Mouse (Mus musculus) cerebellum, postnatal 25 days (tissue): ENCODE data around the gene Mob3c.

ENCODE experiments used
- DNase-seq, 2 experiments: peaks; one replicate each; pipeline ENCODE4 v3.0.0; 2021; ENCODE audit warnings: mixed read lengths in 2 of 2

Mob3c gene

DNA sequence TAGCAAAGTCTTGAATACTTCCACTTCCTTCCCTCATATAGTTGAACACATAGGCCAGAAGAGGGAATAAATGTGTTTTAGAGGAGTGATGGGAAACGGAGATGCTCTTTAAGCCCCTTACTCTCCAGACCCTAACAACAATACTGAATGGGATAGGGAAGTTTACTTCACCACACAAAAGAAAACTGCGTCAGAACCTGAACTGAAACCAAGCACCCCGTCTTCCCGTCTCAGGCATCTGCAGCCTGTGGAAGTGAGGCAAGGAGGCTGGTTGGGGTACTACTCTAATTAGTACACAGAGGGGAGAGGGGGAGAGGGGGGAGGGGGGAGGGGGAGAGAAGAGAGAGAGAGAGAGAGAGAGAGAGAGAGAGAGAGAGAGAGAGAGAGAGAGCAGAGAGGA lies 10.3 kb downstream of the Mob3c start:
- DNase-seq = no peak

DNA sequence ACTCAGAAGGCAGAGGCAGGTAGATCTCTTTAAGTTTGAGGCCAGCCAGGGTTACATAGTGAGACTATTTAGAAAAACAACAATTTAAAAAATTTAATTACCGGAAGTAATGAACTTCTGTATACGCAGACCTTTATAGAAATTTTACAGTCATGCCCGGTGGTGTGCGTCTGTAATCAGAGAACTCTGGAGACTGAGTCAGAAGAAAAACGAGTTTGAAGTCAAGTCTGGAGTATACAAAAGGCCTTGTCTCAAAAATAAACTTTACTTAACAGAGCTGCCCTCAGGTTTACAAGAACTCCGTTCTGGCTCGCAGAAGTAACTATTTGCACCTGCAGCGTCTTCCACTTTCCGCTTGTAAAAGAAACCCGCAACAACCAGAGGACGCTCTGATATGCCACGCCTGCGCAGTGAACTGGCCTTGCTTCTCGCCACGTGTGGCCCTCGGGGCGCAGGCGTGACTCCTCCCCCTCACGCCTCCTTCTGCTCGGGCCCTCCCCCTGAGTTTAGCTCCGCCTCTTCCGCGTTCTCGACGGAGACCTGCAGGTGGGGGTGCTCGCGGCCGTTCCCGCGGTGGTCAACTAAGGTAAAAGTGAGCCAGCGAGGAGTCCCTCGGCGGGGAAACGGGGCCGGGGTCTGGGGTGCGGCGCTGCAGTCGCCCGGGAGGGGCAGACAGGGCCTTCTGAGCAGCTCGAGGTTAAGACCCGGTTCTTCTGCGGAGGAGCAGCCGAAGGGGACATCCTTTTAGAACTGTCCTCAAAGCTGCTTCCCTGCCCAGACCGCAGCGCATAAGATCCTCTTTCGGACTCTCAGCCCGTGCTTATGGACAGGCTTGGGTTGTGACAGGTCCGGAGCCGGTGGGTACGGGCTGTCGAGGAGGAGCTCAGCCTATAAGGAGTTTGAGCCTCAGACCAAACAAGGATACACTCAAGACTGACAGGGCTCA lies 11.1 kb downstream of the Mob3c start, which contains the start of gene Mknk1:
Gene Mknk1, plus strand, starts transcription at position 503 of the 946 bp plus-strand sequence.
- peak; percentile 90 to 95 for DNase-seq

DNA sequence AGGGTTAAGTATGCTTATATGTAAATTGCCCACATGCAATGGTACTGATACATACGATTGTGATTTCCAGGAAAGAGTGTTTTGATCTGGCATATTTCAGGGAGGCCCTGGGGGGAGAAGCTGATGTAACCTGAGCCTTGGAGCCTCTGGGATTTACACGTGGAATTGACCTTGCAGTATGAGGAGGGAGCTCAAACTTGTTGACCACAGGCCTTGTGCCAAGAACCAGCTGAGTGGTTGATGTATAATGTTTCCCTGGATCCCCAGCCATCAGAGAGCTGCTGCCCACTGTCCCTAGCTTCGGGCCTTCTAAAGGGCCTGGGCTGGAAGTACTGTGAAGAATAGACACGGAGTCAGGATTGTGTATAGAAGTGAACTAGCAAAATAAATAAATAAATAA lies 12.1 kb downstream of the Mob3c start:
- peak in 1 of 2 experiments; percentile 14 for DNase-seq

DNA sequence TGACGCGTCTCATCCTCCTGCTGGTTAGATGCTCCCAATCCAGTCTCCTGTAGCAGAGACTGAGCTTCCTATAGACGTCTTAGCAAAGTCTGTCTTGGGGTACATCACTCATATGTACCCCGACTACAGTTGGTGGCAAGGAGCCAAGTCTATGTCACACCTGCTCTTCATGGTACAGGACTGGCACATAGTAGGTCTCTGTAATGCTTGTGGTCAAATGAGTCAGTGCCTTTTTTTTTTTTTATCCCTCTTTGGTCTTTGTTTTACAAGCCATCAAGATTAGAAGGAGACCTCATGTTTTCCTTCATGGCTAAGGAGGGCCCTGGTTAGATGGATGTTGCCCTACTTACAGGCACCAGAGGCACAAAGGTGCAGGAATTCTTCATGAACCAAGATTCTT lies 12.9 kb downstream of the Mob3c start:
- DNase-seq = no peak

DNA sequence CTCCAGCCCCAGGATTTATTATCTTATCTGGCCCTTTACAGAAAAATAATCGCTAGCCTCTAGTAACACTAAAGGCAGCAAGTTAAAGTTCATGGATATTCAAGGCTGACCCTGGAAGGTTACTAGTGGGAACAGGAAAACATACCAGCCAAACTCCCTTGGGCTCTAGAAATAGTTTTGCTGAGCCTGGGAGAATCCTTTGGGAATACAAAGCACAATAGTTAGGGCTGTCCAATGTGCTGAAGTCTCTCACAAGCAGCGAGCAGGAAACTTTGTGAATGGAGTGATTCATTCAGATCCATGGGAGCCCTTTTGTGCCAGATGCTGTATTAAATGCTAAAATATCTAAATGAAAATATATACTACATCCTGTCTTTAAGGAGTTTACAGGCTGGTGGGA lies 18.8 kb downstream of the Mob3c start:
- DNase-seq = no peak

DNA sequence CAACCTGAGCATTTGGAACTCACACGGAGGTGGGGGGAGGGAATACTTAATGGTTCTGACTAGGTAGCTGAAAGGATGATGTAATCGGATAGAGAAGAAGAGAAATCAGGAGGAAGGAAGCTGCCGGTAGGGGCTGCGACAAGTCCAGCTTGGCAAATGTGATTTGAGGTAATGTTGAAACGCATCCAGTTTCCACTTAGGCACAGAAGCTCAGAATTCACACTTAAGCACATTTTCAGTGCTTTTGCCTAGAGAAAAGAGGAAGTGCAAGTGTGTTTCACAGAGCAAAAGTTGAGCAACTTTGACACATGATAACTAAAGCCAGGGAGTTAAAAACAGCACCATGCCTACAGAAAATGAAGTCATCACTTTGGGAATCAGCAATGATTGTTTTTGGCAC lies 19.5 kb downstream of the Mob3c start:
- no peak for DNase-seq

DNA sequence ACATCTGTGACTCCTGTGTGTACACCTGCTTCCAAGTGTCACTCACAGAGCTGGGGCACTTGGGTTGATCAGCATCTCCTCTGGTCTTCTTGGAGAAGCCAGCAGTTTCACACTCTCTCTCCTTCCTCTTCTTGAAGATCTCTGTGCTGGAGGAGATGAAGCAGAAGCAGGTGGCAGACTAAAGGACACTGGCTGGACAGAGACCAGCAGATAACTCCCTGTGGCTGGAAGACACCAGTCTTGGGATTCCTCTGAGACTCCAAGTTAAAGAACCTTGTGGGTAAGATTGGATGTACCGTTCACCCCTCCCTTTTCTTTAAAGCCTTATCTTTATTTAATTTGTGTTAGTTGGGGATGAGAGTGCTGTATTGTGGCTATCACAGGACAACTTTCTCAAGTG lies 20.2 kb downstream of the Mob3c start:
- DNase-seq = no peak

DNA sequence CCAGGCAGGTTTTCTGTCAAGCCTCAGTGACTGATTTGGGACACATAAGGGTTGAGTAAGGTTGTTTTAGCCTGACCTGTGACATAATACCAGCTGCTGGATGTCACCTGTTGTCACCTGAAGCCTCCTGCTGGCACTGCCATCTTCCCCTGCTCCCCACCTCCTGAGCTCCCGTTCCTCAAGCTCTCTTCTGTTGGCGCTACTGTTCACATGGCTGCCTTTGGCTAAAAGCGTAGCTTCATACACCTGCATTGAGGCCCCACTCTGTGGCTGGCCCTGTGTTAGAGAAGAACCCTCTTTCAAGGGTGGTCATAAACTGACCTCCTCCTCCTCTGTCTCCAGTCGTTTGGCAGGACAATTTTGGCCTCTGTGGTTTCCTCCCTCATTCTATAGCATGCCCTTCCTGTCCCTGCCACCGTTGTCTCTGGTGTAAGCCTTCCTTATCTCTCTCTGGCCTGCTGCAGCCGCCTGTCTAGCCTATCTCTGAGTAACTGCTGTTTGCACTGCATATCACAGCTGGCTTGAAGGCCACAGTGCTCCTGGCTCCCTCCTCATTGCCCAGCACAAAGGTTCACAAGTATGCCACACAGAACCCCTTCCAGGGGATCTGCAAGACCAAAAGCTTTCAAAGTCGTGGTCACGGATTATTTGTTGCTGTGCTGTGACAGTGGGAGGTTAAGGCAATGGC lies 21.2 kb downstream of the Mob3c start:
- no peak for DNase-seq

DNA sequence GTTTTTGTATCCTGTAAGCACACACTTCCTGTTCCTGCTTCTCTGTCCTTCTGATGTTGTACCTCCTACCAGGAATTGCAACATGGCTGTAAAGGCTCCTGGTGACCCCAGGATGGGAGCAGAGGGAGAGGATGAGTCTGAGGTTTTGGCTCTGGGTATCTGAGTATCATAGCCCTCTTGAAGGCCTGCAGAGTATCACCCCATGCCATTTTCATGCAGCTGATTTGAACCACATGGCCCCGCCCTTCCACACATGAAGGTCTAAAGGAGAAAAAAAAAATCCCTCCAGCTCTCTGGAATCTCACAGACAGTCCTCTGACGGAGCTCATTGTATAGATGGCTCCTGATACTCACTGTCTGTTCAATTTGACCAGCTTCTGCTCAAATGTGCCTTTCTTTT lies 22.2 kb downstream of the Mob3c start:
- DNase-seq = no peak

DNA sequence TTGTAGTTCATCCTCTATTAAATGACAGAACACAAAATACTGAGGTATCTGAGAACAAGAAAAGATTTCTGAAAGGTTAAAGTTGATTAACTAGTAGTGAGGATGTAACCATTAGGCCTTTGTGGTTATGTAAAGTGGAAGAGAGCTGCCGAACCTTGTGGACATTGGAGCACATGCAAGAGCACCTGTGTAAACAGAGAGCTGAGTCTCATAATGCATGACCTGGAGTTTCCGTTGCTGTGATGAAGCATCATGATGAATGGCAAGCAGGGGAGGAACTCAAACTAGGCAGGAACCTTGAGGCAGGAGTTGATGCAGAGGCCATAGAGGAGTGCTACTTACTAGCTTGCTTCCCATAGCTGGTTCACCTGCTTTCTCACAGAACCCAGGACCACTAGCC lies 22.7 kb downstream of the Mob3c start:
- no peak for DNase-seq

DNA sequence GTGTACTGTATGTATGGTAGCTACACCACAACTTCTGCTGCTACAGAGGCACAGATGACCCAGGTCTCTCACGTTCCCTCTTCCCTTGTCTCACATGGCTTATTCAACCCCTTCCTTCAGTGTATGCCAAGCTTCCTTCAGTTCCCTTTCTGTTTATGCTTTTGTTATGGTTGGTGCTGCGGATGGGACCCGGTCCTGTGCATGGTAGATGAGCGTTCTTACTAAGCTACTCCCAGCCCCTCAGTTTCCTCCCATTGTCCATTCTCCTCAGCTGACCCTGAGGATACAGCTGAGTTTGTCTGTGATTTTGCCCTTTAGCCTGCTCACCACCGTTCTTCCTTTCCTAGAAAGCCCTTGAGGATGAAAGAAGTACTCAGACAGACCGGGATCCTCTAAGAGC lies 23.7 kb downstream of the Mob3c start:
- no peak for DNase-seq

DNA sequence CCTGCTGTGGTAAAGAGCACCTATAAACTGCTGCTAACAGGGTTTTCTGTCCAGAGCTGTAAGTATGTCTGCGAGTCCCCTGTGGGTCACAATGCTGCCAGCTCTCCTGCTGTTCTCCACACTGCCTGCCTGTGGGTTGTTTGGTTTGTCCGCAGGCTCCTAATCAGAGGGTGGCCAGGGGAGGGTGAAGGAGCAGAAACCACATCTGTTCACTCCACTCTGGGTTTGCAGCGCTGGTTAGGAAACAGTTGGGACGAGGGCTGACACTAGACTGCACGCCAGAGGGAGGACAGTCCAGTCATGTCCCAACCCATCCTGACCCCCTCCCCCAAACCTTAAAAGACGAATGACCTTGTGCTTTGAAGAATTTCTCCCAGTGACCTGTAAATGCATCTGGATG lies 27.2 kb downstream of the Mob3c start:
- no peak for DNase-seq

DNA sequence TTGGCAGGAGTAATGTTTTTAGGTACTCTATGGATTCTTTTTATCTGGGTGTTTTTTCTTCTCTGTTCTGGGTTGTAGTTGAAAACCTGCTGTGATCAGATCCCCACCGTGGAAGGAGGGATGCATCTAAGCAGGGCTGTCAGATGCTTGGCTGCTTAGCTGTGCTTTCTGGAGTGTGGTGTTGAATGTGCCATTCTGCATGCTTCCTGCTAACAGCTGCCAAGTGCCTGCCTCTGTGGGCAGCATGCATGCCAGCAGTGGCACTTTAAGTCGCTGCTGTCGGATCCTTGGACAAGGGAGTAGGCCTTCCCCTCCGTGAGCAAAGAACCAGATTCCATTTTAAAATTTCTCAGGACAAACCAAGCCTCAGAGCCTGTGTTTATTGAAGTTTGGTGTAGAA lies 27.7 kb downstream of the Mob3c start:
- DNase-seq = no peak

DNA sequence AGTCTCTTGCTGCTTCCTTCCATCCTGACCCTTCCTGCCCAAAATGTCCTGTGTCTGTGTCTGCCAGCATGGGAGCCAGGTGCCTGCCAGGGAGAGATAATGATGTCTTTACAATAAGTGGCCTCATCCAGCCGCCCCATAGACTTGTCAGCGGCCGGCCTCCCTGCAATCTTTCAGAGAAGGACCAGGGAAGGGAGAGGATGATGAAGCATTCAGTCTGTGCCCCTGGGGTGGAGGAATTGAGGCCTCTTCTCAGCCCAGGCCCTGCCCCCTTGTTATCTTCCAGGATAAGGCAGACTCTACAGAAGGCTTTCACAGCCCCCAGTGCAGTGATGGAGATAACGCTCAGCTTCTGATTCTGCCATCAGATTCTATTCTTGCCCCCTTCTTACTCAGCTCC lies 28.4 kb downstream of the Mob3c start:
- no peak for DNase-seq

DNA sequence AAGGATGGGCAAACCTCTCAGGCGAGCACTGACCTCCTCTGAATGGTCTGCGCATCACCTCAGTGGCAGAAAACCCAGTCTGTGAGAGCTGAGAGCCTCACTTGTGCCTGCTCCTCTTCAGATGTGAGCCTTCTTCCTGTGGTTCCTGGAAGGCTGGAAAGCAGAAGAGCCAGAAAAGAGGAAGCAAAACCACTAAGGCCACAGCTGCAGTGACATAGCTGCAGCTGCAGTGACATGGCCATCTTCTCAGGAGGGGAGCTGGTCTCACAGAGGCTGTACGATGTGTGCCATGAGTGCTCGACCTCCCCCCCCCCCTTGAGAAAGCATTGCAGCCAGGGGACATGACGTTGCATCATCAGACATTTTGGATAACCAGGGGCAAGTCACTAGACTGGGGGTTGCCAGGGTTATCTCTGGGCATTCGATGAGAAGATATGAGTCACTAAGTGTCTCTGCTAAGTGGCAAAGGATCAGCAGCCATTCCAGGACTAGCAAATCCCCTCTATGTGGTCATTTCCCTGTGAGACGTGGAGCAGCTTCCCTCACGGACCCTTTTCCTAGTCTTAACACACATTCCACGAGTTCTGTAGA lies 29.5 kb downstream of the Mob3c start:
- no peak for DNase-seq

DNA sequence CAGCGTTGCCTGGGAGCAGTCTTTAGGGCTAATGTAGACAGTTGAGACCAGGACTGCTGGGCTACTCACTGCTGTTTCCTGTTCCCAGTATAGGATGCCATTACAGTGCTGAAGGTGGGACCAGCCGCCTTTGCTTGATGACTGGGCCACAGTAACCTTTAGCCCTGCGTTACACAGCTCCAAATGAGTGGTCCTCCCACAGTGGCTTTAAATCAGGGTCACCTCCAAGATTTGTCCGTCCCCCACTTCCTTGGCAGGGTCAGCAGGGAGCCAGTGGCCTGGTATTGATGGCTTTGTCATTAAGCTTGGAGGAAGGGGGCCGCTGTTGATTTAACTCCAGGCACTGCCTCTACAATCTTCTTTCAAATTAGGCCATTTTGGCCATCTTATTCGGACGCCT lies 35.5 kb downstream of the Mob3c start:
- DNase-seq = no peak

DNA sequence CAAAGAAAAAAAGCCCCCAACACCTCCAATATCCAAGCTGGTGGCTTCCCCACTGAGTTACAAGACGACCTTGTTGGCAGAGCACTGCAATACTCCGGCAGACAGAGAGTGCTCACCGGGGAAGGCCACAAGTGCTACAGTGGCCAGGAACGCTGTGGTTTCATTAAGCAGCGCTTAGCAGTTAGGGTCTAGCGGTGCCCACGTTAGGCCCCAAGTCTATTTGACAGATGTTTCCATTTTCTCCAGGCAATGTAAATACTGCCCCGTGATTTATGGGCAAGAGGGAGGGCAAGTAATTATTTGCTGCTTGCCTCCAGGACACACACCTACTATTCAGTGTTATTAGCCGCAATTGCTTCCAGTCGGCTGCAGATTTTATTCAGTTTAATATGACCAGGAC lies 36.0 kb downstream of the Mob3c start:
- no peak for DNase-seq

DNA sequence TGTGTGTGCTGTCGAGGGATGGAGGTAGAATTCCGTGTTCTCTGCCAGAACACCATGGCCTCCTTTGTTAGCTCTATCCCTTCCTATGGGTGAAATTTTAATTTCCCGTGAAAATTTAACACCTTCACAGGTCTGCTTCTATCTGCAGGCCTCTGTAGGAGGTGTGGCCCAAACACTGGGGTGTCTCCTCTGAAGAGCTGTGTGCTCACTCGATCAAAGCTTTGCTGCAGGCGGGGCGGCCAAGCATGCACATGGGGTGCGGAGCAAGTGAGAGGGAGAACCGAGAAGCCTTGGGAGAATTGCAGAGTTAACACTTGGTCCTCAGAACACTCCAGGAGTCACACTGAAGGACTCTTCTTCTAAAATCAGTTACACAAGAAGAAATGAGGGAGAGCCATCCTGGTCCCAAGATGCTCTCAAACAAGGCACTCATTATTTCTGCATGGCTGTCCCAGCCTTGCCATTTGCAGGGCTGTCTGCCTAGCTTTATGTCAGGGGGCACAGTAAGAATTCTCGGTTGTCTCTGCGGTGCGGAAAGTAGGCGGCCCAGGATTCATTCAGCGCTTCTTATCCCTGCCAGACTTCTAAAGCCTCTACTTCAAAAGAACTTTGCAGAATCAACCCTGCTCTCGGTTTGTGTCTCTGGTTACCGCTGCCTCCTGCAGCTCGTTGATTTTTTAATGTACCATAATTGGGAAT lies 41.8 kb downstream of the Mob3c start:
- DNase-seq = no peak

DNA sequence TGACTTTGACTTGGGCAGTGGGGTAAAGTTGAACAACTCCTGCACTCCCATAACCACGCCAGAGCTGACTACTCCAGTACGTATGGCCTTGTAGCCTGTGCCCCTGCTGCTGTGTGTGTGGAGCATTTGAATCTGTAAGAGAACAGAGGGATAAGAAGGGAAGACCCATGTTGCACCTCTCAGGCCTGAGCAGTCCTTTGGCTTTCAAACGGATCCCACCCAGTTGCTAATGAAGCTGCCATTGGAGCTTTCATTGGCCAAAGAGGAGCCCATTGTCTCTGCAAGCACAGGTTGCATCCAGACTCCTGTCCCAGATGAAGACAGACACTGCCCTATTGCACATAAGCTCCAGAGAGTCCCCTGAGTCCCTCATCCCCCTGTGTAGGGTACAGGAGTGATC lies 45.3 kb downstream of the Mob3c start:
- no peak for DNase-seq

DNA sequence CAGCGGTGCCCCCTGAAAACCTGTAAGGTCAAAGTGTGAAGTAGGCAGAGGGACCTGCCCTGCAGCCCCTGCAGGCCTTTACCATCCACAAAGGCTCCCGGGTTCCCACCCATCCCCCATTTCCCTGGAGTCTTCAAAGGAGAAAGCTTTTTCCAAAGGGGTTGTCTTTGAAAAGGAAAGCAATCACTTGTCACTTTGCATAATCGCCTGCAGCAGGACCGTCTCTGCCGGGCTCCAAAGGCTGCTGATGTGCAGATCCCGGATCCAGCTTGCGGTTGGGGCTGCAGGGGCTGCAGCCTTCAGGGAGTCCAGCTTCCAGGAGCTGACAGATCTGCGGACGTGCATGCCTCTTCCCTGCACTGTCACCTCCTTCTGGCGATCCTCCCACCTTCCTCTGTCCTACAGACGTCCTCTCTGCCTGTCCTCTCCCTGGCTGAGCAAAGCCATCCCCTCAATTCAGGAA lies 50.4 kb downstream of the Mob3c start:
- DNase-seq = no peak

DNA sequence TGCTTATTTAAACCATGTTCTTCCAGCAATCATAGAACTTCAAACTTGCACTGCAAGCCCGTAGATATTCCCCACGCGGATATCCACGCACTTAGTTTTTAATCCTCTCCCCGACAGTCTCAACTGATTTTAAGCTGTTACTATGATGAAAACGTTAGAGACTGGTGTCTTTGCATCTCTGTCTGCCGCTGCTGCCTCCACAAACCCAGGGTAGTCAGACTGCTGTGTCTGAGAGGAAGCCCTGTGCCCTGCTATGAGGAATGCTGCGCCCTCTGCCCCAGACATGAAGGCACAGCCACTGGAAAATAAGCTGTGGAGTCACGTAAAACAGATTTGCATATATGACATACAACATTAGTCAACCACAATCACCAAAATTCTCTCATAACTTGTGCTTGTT lies 50.9 kb downstream of the Mob3c start:
- DNase-seq = no peak

DNA sequence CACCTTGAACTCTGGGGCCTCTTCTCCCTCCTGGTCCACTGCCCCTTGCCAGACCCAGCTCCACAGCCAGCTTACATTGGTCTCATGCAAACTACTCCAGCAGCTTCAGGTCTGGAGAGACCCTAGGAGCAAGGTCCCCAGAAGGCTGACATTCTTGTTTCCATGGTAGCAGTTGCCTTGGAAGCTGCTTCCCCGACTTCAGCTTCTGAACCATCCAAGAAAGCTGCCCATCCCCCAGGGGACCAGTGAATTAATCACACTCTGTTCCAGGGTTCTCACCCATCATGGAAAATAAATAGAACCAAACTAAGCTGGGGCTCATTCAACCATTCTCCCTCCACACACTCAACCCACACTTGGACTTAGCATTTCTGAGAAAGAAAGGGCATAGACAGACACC lies 53.3 kb downstream of the Mob3c start:
- no peak for DNase-seq

DNA sequence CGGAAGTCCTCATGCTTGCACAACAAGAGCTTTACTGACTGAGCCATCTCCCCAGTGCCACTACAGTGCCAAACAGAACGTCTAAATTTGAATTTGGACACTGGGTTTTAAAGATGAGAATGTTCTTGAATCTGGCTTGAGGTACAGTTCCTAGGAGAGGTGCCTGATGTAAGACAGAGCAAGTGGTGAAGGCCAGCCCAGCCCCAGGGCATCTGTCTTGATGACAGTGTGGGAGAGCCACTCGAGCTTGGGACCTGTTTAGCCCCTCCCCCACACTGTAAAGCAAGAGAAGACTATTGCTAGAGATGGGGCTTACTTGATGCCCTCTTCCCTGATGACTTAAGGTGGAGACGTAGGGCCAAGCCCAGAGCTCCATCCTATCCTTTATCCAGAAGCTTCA lies 54.3 kb downstream of the Mob3c start:
- DNase-seq = no peak
